Mouse (Mus musculus) stomach, postnatal 0 days (tissue): ENCODE measurements at regions not wholly inside any gene's neighbourhood (a gene's known extent, or its start where the extent isn't known, plus 50 kb on each side); places are given as distances from the start of the nearest gene placed in this dataset.

ENCODE experiments used
- ATAC-seq: fragments of 200-750 bp; cut with Nextera tagmentation; 2 replicates; pipeline ENCODE4 v1.8.0; 2017; ENCODE audit not compliant: low FRiP score, low TSS enrichment
- DNase-seq: peaks from one replicate; pipeline ENCODE4 v3.0.0-alpha.2; 2016; ENCODE audit warnings: low spot score
- H3K27ac ChIP-seq: fragments of 300-500 bp; sonication (generic); replicated peaks from 2 replicates; pipeline ENCODE4 v1.5.1; 2014; ENCODE audit warnings: mild to moderate bottlenecking, control low read depth
- H3K27me3 ChIP-seq: fragments of 300-500 bp; sonication (generic); 2 replicates; pipeline ENCODE4 v1.6.1; 2014; ENCODE audit warnings: low read length; ENCODE audit not compliant: control insufficient read depth, insufficient read depth
- H3K36me3 ChIP-seq: fragments of 300-500 bp; sonication (generic); 2 replicates; pipeline ENCODE4 v1.6.1; 2014; ENCODE audit warnings: low read length, mixed read lengths; ENCODE audit not compliant: control insufficient read depth, insufficient read depth
- H3K4me1 ChIP-seq: fragments of 300-500 bp; sonication (generic); replicated peaks from 2 replicates; pipeline ENCODE4 v1.6.1; 2014; ENCODE audit warnings: antibody characterized with exemption; ENCODE audit not compliant: control insufficient read depth, insufficient read depth
- H3K4me2 ChIP-seq: fragments of 300-500 bp; sonication (generic); replicated peaks from 2 replicates; pipeline ENCODE4 v1.6.1; 2014; ENCODE audit warnings: low read depth, mild to moderate bottlenecking, control low read depth, moderate library complexity
- H3K4me3 ChIP-seq: fragments of 300-500 bp; sonication (generic); 2 replicates; pipeline ENCODE4 v1.5.1; 2014; ENCODE audit warnings: low read depth, low read length, control low read depth
- H3K9ac ChIP-seq: fragments of 300-500 bp; sonication (generic); 2 replicates; pipeline ENCODE4 v1.6.1; 2014; ENCODE audit warnings: mild to moderate bottlenecking, low read length, control low read depth, mixed read lengths
- H3K9me3 ChIP-seq: fragments of 300-500 bp; sonication (generic); 2 replicates; pipeline ENCODE4 v1.6.1; 2016; ENCODE audit warnings: low read length; ENCODE audit not compliant: control insufficient read depth
- CTCF ChIP-seq: IDR thresholded peaks from 2 replicates; pipeline ENCODE4 v1.5.1; 2016; ENCODE audit warnings: antibody characterized with exemption, low read depth, mild to moderate bottlenecking, moderate library complexity
- EP300 ChIP-seq: optimal IDR thresholded peaks from 2 replicates; pipeline ENCODE3; 2016; ENCODE audit warnings: antibody characterized with exemption
- WGBS: fragments of 180-500 bp; shearing (Covaris S2); extraction: QIAGEN DNeasy Blood & Tissue Kit; methylation state at CpG from one replicate; pipeline ENCODE4 v1.1.7; 2014; 5-methylcytosine and 5-hydroxymethylcytosine counted together

DNA sequence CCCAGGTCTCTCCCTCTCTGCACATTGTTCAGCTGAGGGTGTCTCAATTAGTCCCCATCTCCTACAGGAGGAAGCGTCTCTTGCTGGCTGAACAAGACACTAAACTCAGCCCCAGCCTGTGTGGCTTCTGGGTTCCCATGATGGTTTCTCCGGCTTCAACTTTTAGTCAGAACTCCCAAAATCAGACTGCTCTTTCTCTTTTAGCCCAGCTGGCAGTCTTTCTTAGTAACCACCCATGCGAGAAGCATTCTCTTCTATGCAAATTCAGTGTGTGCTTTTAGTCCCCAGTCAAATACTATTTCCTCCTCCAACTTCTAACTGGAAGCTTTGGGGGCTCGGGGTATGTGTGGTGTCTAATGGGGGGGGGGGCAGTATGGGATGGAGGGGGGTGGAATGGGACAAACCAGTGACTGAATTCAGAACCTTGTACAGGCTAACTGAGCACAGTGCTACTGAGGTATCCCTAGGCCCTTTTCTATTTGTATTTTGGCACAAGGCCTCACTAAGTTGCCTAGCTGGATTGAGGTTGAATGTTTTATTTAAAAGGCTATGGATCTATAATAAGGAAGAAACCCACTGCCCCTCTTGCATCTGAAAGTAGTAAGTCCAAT is 194.9 kb upstream of the Gm9833 start:
- H3K4me1 ChIP-seq: no peaks in the 10 kb centered on the region
- H3K4me3 ChIP-seq: no peak overlapping the region
- H3K9ac ChIP-seq: no peak overlapping the region
- no peaks in the 10 kb centered on the region for H3K36me3 ChIP-seq
- no peak for DNase-seq
- no peaks in the 10 kb centered on the region for H3K27me3 ChIP-seq
- H3K27ac ChIP-seq: no peak overlapping the region
- ATAC-seq: no peak
- TF ChIP-seq CTCF: no peak
- no peak for TF ChIP-seq EP300
- WGBS: 79% methylated on average over 4 of the region's 4 CpGs
- H3K4me2 ChIP-seq: no peak overlapping the region
- H3K9me3 ChIP-seq: no peaks in the 10 kb centered on the region

DNA sequence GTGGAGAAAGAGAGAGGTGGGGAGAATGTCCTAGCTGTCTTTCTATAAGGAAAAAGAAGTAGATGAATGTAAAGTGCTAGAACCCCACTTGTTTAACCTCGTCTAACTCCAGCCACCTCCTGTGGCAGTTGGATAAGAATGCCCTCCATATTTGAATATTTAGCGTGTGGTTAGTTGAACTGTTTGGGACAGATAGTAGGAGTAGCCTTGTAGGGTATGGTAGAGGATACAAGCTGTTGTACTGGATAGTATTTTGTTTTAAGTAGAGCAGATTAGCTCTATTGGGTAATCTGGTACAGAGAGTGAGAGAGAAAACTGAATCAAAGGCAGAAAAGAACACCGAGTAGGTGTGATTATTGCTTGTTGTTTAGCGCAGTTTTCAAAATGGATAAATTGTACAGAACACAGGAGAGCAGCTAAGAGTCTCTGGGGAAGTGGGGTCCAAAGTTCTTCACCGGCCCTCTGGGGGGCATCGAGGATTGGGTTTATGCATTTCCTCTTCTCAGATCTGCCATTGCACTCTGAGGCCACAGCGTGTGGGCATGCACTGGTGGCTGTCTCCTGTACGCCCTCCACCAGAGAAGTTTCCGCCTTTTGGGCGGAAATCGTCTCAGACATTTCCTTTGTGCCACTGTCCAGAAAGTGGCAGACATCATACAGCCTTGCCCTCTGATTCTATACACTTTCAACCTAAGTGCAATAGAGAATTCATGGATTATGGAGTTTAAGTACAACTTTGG is 192.3 kb upstream of the Gm9833 start:
- no peak overlapping the region for H3K4me3 ChIP-seq
- H3K9ac ChIP-seq: no peak overlapping the region
- ATAC-seq (no peak), DNase-seq (no peak)
- H3K27me3 ChIP-seq: no peaks in the 10 kb centered on the region
- WGBS: 89% methylated on average over 11 of the region's 11 CpGs
- H3K9me3 ChIP-seq: no peaks in the 10 kb centered on the region
- no peak overlapping the region for H3K27ac ChIP-seq
- no peaks in the 10 kb centered on the region for H3K4me1 ChIP-seq
- H3K4me2 ChIP-seq: no peak overlapping the region
- TF ChIP-seq CTCF (no peak), EP300 (no peak)
- H3K36me3 ChIP-seq: no peaks in the 10 kb centered on the region

DNA sequence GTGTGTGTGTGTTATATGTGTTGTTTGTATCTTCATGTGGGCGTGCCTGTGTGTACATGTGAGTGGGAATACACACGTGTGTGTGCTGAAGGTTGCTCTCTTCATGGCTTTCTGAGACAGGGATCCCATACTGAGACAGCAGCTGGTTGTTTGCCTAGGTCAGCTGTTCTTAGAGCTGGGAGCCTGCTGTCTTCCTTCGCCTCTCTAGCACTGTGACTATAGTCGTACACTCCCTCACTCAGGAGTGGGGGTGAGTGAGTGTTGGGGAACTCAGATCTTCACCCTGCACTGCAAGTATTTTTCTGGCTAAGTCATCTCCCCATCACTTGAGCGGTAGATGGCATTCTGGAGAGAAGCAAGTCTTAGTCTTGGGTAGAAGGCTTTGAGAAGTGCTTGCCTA is 191.6 kb upstream of the Gm9833 start:
- no peaks in the 10 kb centered on the region for H3K27me3 ChIP-seq
- no peaks in the 10 kb centered on the region for H3K9me3 ChIP-seq
- H3K36me3 ChIP-seq: no peaks in the 10 kb centered on the region
- H3K9ac ChIP-seq: no peak overlapping the region
- H3K4me1 ChIP-seq: no peaks in the 10 kb centered on the region
- 80% methylated on average over 5 of the region's 5 CpGs for WGBS
- no peak overlapping the region for H3K4me3 ChIP-seq
- H3K4me2 ChIP-seq: no peak overlapping the region
- H3K27ac ChIP-seq: no peak overlapping the region
- TF ChIP-seq EP300 (no peak), CTCF (no peak)
- no peak for DNase-seq
- ATAC-seq: no peak

DNA sequence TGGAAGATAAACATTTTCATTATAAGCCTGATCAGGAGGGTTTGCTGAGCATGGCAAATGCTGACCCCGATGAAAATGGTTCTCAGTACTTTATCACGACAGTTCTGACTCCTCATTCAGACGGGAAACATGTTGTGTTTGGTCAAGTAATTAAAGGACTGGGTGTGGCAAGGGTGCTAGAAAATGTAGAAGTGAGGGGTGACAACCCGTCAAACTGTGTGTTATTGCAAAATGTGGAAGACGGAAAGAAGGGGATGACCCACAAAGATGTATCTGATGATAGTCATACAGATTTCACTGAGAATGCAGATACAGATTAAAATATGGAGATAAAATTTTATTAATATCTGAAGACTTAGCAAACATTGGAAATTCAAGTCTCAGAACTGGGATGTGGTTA is 186.2 kb upstream of the Gm9833 start:
- H3K4me3 ChIP-seq: no peak overlapping the region
- no peak overlapping the region for H3K9ac ChIP-seq
- ATAC-seq: no peak
- no peaks in the 10 kb centered on the region for H3K36me3 ChIP-seq
- no peak overlapping the region for H3K4me2 ChIP-seq
- DNase-seq: no peak
- H3K27ac ChIP-seq: no peak overlapping the region
- no peaks in the 10 kb centered on the region for H3K27me3 ChIP-seq
- TF ChIP-seq CTCF (no peak), EP300 (no peak)
- H3K9me3 ChIP-seq: no peaks in the 10 kb centered on the region
- 58% methylated on average over 5 of the region's 5 CpGs for WGBS
- no peaks in the 10 kb centered on the region for H3K4me1 ChIP-seq

DNA sequence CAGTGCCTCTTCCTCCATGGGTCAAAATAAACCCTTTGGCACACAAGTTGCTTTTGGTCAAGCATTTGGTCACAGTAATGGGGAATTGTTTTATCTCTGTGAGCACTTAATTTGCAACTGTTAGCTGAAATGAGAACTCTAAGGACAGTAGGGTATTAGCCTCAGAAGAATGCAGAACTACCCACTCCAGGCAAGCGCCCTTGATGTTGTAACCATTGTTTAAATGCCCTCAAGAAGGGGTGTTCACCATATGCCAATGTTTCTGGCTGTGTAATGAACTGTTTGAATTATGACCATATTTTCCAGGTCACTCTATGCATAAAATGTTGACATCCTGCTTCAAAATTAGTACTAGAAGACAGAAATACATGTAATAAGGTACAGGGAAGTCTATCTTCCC is 174.6 kb upstream of the Gm9833 start:
- H3K9ac ChIP-seq: no peak overlapping the region
- DNase-seq: no peak
- WGBS: 81% methylated on average over 1 of the region's 1 CpGs
- no peak overlapping the region for H3K4me3 ChIP-seq
- no peak overlapping the region for H3K4me2 ChIP-seq
- H3K36me3 ChIP-seq: no peaks in the 10 kb centered on the region
- no peaks in the 10 kb centered on the region for H3K9me3 ChIP-seq
- TF ChIP-seq CTCF: no peak
- no peak for TF ChIP-seq EP300
- H3K27me3 ChIP-seq: no peaks in the 10 kb centered on the region
- H3K4me1 ChIP-seq: no peaks in the 10 kb centered on the region
- no peak overlapping the region for H3K27ac ChIP-seq
- ATAC-seq: no peak

DNA sequence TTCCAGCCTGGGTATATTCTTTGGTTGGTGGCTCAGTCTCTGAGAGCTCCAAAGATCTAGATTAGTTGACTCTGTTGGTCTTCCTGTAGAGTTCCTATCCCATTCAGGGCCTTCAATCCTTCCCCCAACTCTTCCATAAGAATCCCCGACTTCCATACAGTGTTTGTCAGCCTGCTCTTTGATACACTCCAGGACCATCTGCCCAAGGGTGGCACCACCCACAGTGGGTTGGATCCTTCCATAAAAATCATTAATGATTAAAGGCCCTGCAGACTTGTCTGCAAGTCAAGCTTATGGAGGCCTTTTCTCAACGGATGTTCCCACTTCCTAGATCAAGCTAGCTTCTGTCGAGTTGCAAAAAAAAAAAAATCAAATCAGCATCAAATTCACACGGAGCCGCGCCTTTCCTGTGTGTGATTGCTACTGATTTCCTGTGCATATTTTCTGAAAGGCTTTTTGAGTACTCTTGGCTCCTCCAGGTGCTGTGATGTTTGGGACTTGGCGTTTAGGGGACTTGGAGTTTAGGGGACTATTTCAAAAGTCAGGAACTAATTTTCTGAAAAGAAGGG is 171.3 kb upstream of the Gm9833 start:
- Histone ChIP-seq H3K4me3 (no peak overlapping the region), H3K4me2 (no peak overlapping the region), H3K27ac (no peak overlapping the region), H3K9me3 (no peaks in the 10 kb centered on the region), H3K36me3 (no peaks in the 10 kb centered on the region), H3K9ac (no peak overlapping the region), H3K4me1 (no peaks in the 10 kb centered on the region), H3K27me3 (no peaks in the 10 kb centered on the region)
- no peak for ATAC-seq
- 78% methylated on average over 7 of the region's 7 CpGs for WGBS
- DNase-seq: no peak
- no peak for TF ChIP-seq CTCF
- no peak for TF ChIP-seq EP300
